Mouse (Mus musculus) hindbrain, embryonic 14.5 days (tissue): ENCODE measurements at regions not wholly inside any gene's neighbourhood (a gene's known extent, or its start where the extent isn't known, plus 50 kb on each side); places are given as distances from the start of the nearest gene placed in this dataset.

Source experiments
- ATAC-seq: fragments of 200-750 bp; cut with Nextera tagmentation; 2 replicates; pipeline ENCODE4 v1.8.0; 2017; ENCODE audit warnings: moderate number of reproducible peaks, mild to moderate bottlenecking, moderate TSS enrichment, moderate library complexity; ENCODE audit not compliant: low FRiP score
- DNase-seq: peaks from one replicate; pipeline ENCODE4 v3.0.0-alpha.2; 2015; ENCODE audit warnings: low spot score
- H3K27ac ChIP-seq: fragments of 300-500 bp; sonication (generic); 2 replicates; pipeline ENCODE4 v1.5.1; 2014; ENCODE audit warnings: mild to moderate bottlenecking, moderate library complexity
- H3K27me3 ChIP-seq: fragments of 300-500 bp; sonication (generic); 2 replicates; pipeline ENCODE4 v1.6.1; 2014; ENCODE audit warnings: mild to moderate bottlenecking, low read length, mixed read lengths; ENCODE audit not compliant: control insufficient read depth, insufficient read depth
- H3K36me3 ChIP-seq: fragments of 300-500 bp; sonication (generic); replicated peaks from 2 replicates; pipeline ENCODE4 v1.6.1; 2014; ENCODE audit not compliant: control insufficient read depth, insufficient read depth
- H3K4me1 ChIP-seq: fragments of 300-500 bp; sonication (generic); replicated peaks from 2 replicates; pipeline ENCODE4 v1.6.1; 2014; ENCODE audit warnings: antibody characterized with exemption, low read length, mixed read lengths; ENCODE audit not compliant: control insufficient read depth, insufficient read depth
- H3K4me2 ChIP-seq: fragments of 300-500 bp; sonication (generic); replicated peaks from 2 replicates; pipeline ENCODE4 v1.6.1; 2014; ENCODE audit warnings: mild to moderate bottlenecking, moderate library complexity
- H3K4me3 ChIP-seq: fragments of 300-500 bp; sonication (generic); replicated peaks from 2 replicates; pipeline ENCODE4 v1.5.1; 2014; ENCODE audit warnings: mild to moderate bottlenecking, low read length
- H3K9ac ChIP-seq: fragments of 300-500 bp; sonication (generic); 2 replicates; pipeline ENCODE4 v1.6.1; 2014
- H3K9me3 ChIP-seq: fragments of 300-500 bp; sonication (generic); 2 replicates; pipeline ENCODE4 v1.6.1; 2016; ENCODE audit warnings: low read length; ENCODE audit not compliant: control insufficient read depth
- WGBS: fragments of 180-500 bp; shearing (Covaris S2); extraction: QIAGEN DNeasy Blood & Tissue Kit; methylation state at CpG from one replicate; pipeline ENCODE4 v1.1.7; 2014; 5-methylcytosine and 5-hydroxymethylcytosine counted together

DNA sequence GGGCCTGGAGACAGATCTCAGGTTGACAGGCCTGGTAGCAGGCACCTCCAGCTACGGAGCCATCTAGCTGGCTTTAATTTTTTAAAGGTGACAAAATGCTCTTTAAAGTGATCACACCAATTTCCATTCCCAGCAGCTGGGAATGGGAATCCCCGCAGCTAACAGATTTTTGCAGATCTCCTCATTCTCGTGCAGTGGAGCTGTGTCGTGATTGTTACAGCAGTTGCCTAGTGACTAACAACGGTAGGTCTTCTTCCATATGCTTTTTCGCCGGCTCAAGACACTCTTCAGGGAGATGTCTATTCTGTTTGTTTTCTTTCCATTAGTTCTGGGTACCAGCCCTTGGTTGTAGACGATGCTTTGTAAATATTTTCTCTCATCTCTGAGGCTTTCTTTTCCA is 109.3 kb downstream of the Bcl2l11 start:
- H3K36me3 ChIP-seq = no peaks in the 10 kb centered on the region
- H3K4me1 ChIP-seq = 0 out of 2 replicates have a peak, but pooled peaks cover 3% of the 10 kb centered on the region
- ATAC-seq (no peak), DNase-seq (no peak)
- H3K9ac ChIP-seq = no peak overlapping the region
- H3K27ac ChIP-seq = no peak overlapping the region
- H3K4me2 ChIP-seq = no peak overlapping the region
- H3K9me3 ChIP-seq = no peaks in the 10 kb centered on the region
- H3K27me3 ChIP-seq = no peaks in the 10 kb centered on the region
- 54% methylated on average over 8 of the region's 8 CpGs for WGBS
- H3K4me3 ChIP-seq = no peak overlapping the region

DNA sequence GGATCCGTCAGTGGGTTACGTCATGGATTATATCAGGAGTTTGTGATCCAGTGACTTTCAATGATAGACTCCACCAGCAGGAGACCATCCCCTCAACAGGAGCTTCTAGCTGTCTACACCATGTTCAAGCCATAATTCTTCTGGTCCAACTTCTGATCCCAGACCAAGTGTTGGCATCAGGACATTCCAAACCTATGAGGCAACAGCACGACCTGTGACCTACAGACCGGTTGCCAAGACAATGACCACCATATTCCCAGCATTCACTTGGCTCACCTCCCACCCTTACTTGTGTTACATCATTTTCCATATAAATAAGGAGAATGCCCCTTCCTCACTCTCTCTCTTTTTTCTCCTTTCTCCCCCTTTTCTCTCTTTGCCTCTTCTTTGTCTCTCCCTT is 113.6 kb downstream of the Bcl2l11 start:
- no peak overlapping the region for H3K27ac ChIP-seq
- no peak overlapping the region for H3K4me2 ChIP-seq
- WGBS = 88% methylated on average over 4 of the region's 4 CpGs
- no peak overlapping the region for H3K9ac ChIP-seq
- no peaks in the 10 kb centered on the region for H3K9me3 ChIP-seq
- H3K4me1 ChIP-seq = peaks cover 9% of the 10 kb centered on the region
- DNase-seq (no peak), ATAC-seq (no peak)
- no peak overlapping the region for H3K4me3 ChIP-seq
- H3K27me3 ChIP-seq = no peaks in the 10 kb centered on the region
- no peaks in the 10 kb centered on the region for H3K36me3 ChIP-seq

DNA sequence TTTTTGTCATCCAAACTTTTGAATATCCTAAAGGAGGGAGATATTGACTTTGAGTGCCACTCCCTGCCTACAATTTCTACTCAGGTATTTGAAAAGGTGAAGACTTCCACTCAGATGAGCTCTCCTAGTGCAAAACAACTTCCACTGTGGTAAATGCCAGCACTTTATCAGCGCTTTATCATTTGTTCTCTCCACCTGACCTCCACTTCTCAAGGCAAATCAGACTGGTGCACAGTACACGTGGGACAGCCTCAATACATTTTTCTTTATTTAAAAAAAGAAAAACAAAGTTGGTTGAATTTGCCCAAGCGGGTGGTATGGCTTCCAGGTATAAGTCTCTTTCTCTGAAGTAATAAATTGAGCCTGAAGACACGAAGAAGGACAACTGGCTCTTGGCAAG is 114.2 kb downstream of the Bcl2l11 start:
- Histone ChIP-seq H3K27ac (no peak overlapping the region), H3K9ac (no peak overlapping the region), H3K27me3 (no peaks in the 10 kb centered on the region), H3K4me3 (no peak overlapping the region), H3K9me3 (no peaks in the 10 kb centered on the region), H3K4me2 (no peak overlapping the region), H3K36me3 (no peaks in the 10 kb centered on the region), H3K4me1 (peaks cover 9% of the 10 kb centered on the region)
- DNase-seq (no peak), ATAC-seq (no peak)
- 64% methylated on average over 4 of the region's 4 CpGs for WGBS

DNA sequence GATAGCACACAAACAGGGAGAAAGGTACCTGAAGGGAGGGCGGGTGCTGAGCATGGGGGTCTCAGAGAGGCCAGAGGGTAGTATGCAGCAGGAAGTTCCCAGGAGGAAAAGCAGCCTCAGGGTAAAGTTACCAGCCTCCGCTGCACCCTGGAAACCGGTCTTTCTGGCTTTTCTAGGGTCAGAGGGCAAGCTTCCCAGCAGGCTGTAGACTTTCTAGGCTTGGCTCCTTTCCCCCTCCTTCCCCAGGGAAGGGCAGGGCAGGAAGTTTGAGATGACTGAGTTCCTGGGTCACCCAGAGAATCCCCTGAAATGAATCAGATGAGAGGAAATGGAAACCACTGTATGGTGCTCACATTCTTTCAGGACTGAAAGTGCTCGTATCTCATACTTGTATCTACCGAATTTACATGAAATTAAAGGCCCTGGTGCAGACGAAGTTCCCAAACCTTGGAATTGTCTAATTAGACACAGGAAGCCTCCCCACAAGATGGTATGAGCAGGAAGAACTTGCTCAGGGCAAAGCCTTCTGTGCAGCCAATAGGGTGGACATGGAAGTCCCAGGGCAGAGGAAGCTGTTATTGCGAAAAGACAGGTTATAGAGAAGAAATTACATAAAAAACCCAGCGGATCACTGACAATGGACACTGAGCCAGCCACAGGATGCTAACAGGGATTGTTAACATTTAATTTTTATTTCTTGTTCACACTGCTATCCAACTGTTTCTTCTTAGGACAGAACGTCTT is 114.9 kb downstream of the Bcl2l11 start:
- Histone ChIP-seq H3K9ac (no peak overlapping the region), H3K27me3 (no peaks in the 10 kb centered on the region), H3K36me3 (no peaks in the 10 kb centered on the region), H3K4me3 (no peak overlapping the region), H3K4me1 (peaks cover 9% of the 10 kb centered on the region), H3K9me3 (no peaks in the 10 kb centered on the region), H3K27ac (no peak overlapping the region), H3K4me2 (no peak overlapping the region)
- DNase-seq (no peak), ATAC-seq (no peak)
- 32% methylated on average over 9 of the region's 9 CpGs for WGBS

DNA sequence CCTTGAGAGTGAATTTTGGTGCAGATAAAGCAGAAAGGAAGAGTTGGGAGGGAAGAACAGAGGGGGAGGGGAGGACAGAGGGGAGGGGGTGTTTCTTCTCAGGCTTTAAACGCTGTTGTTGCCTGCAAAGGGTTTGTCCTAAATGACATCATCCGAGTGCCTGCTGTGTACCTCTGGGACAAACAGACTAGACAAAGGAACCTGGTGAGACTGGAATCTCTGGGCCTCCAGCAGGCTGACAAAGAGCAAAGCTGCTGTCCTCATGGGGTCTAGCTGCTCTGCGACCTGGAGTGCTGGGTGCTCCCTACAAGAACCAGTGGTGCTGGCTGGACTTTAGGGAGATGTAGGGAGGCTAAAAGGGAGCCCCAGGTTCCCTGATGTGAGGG is 115.4 kb downstream of the Bcl2l11 start:
- DNase-seq = no peak
- 2% methylated on average over 3 of the region's 3 CpGs for WGBS
- H3K4me2 ChIP-seq = no peak overlapping the region

DNA sequence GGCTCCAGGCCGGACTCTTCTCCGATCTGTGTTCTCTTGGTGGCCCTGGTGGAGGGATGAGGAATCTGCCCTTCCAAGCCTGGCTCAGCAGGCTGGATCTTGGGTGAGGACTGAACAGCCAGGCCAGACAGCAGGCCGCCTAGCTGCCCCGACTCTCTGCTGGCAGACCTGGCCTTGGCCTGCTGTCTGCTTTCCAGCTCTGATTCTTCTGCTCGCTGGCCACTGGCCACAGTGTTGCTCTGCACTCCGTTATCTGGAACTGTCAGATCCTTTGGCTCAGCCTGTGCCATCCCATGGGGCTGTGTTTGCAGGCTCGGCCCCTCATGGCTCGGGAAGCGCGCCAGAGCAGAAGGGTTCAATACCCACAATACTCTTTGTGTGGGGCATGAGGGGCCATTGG is 119.7 kb downstream of the Bcl2l11 start:
- WGBS = 48% methylated on average over 10 of the region's 10 CpGs
- Histone ChIP-seq H3K36me3 (no peaks in the 10 kb centered on the region), H3K4me1 (peaks cover 9% of the 10 kb centered on the region), H3K4me2 (no peak overlapping the region), H3K9ac (no peak overlapping the region), H3K27ac (no peak overlapping the region), H3K27me3 (no peaks in the 10 kb centered on the region), H3K4me3 (no peak overlapping the region), H3K9me3 (no peaks in the 10 kb centered on the region)
- ATAC-seq = peak; percentile 91
- peak; percentile 62 for DNase-seq

More for the DNA sequence above, 115.4 kb downstream of the Bcl2l11 start:
- ATAC-seq = no peak
- no peaks in the 10 kb centered on the region for H3K27me3 ChIP-seq
- no peak overlapping the region for H3K4me3 ChIP-seq
- H3K27ac ChIP-seq = no peak overlapping the region
- H3K4me1 ChIP-seq = peaks cover 9% of the 10 kb centered on the region
- H3K9ac ChIP-seq = no peak overlapping the region
- no peaks in the 10 kb centered on the region for H3K36me3 ChIP-seq
- no peaks in the 10 kb centered on the region for H3K9me3 ChIP-seq

DNA sequence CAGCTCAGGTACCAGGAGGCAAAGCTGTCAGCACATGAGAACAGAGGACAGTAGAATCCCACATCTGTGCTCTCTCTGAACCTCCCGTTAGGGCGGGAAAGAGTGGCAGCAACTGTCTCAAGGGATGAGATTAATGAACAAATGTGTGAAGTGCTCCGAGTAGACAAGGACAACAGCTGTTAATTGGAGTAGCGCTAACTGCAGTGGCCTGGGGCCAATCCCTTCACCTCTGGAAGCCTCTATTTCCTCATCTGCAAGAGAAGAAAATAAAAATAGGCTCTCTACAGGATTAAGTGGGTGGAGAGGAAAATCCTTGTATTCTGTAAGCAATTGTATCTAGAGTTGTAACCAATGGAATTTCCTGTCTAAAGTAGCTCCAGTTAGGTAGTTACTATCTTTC is 122.1 kb downstream of the Bcl2l11 start:
- H3K27me3 ChIP-seq = no peaks in the 10 kb centered on the region
- H3K4me2 ChIP-seq = no peak overlapping the region
- H3K4me3 ChIP-seq = no peak overlapping the region
- H3K9ac ChIP-seq = no peak overlapping the region
- H3K27ac ChIP-seq = no peak overlapping the region
- H3K4me1 ChIP-seq = no peaks in the 10 kb centered on the region; the same call in 1 of the 2 replicates
- WGBS = 39% methylated on average over 4 of the region's 4 CpGs
- ATAC-seq (no peak), DNase-seq (no peak)
- H3K36me3 ChIP-seq = no peaks in the 10 kb centered on the region
- H3K9me3 ChIP-seq = no peaks in the 10 kb centered on the region

DNA sequence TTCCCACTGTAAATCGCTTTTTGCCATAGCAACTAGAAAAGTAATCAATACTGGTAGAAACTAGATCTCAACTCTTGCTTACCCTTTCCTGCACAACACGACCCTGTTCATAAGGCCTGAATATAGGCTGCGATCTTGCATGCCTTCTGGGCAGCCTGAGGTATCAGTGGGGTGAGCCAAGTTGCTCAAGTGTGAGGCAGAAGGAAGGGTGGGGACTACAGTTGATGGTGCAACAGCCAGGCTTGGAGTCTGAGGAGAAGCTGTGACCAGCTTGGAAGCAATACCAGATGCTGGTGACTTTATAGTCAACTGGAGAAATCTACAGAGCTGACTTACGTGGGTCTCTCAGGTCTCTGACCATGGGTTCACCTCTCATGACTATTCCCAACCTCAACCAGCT is 123.3 kb downstream of the Bcl2l11 start:
- no peak overlapping the region for H3K4me2 ChIP-seq
- DNase-seq = no peak
- no peaks in the 10 kb centered on the region; the same call in 1 of the 2 replicates for H3K4me1 ChIP-seq
- H3K9me3 ChIP-seq = no peaks in the 10 kb centered on the region
- H3K27ac ChIP-seq = no peak overlapping the region
- WGBS = 97% methylated on average over 4 of the region's 4 CpGs
- H3K27me3 ChIP-seq = no peaks in the 10 kb centered on the region
- H3K36me3 ChIP-seq = no peaks in the 10 kb centered on the region
- no peak overlapping the region for H3K4me3 ChIP-seq
- ATAC-seq = no peak
- H3K9ac ChIP-seq = no peak overlapping the region

DNA sequence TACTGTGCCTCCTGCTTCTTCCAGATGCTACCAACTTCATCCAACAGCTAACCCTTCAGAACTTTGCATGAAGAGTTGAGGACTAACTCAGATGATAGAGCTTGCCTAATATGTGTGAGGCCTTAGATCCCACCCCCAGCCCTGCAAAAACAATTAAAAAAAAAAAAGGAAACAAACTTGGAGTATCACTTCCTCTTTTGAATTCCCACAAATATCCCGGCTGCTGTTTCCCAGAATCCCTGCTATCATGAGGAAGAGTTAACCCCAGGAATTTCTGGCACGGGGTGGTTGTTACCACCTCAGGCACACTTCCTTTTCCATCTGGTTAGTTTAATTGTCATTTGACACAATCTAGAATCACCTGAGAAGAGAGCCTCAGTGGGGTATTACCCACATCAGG is 123.8 kb downstream of the Bcl2l11 start:
- no peak overlapping the region for H3K4me3 ChIP-seq
- no peak overlapping the region for H3K4me2 ChIP-seq
- no peak overlapping the region for H3K27ac ChIP-seq
- H3K9ac ChIP-seq = no peak overlapping the region
- DNase-seq = no peak
- H3K27me3 ChIP-seq = no peaks in the 10 kb centered on the region
- ATAC-seq = no peak
- WGBS = 92% methylated on average over 2 of the region's 2 CpGs
- no peaks in the 10 kb centered on the region for H3K36me3 ChIP-seq
- H3K4me1 ChIP-seq = no peaks in the 10 kb centered on the region; the same call in 1 of the 2 replicates
- H3K9me3 ChIP-seq = no peaks in the 10 kb centered on the region

DNA sequence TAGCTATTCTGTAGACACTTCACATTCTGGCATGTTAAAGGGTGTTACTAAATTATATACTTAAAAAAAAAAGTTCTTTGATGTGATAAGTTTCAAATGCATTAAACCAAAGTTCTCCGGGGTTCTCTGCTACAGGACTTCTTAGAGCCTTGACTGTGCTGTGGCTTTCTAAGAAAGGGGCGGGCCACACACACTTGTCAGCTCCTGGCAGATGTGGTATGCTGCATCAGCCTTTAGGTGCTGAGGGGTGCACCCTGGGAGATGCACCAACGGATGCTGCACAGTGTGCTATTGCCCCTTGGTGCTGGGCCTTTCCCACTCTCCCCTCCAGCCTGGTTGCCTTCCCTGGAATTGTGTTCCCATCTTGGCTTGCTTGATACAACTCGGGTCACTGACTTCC is 125.0 kb downstream of the Bcl2l11 start:
- 86% methylated on average over 4 of the region's 4 CpGs for WGBS
- Histone ChIP-seq H3K36me3 (no peaks in the 10 kb centered on the region), H3K9ac (no peak overlapping the region), H3K4me2 (no peak overlapping the region), H3K4me1 (no peaks in the 10 kb centered on the region; the same call in 1 of the 2 replicates), H3K27ac (no peak overlapping the region), H3K9me3 (no peaks in the 10 kb centered on the region), H3K4me3 (no peak overlapping the region), H3K27me3 (no peaks in the 10 kb centered on the region)
- DNase-seq = no peak
- ATAC-seq = no peak
